Mouse (Mus musculus) embryonic facial prominence, embryonic 14.5 days (tissue): ENCODE data around the gene Med31. TPM values are rescaled to one million over a fixed set of nuclear protein-coding genes. Genes with fewer than 3 reads are reported as not detected.

ENCODE experiments used
- ATAC-seq: fragments of 200-750 bp; cut with Nextera tagmentation; 2 replicates; pipeline ENCODE4 v1.8.0; 2017; ENCODE audit warnings: low read depth, moderate number of reproducible peaks, moderate TSS enrichment
- DNase-seq: peaks from one replicate; pipeline ENCODE4 v3.0.0-alpha.2; 2015; ENCODE audit warnings: low spot score
- H3K27ac ChIP-seq: fragments of 300-500 bp; sonication (generic); replicated peaks from 2 replicates; pipeline ENCODE4 v1.5.1; 2014; ENCODE audit warnings: low read depth, mild to moderate bottlenecking, low read length, moderate library complexity
- H3K27me3 ChIP-seq: fragments of 300-500 bp; sonication (generic); replicated peaks from 2 replicates; pipeline ENCODE4 v1.6.1; 2014; ENCODE audit warnings: low read length; ENCODE audit not compliant: control insufficient read depth, insufficient read depth
- H3K36me3 ChIP-seq: fragments of 300-500 bp; sonication (generic); 2 replicates; pipeline ENCODE4 v1.6.1; 2014; ENCODE audit warnings: low read length, mixed read lengths; ENCODE audit not compliant: control insufficient read depth, insufficient read depth
- H3K4me1 ChIP-seq: fragments of 300-500 bp; sonication (generic); 2 replicates; pipeline ENCODE4 v1.6.1; 2014; ENCODE audit warnings: antibody characterized with exemption, low read length; ENCODE audit not compliant: control insufficient read depth, insufficient read depth
- H3K4me2 ChIP-seq: fragments of 300-500 bp; sonication (generic); 2 replicates; pipeline ENCODE4 v1.6.1; 2014; ENCODE audit warnings: low read depth, mild to moderate bottlenecking, low read length, moderate library complexity, mixed read lengths
- H3K4me3 ChIP-seq: fragments of 300-500 bp; sonication (generic); 2 replicates; pipeline ENCODE4 v1.5.1; 2014; ENCODE audit warnings: low read depth, mild to moderate bottlenecking, low read length
- H3K9ac ChIP-seq: fragments of 300-500 bp; sonication (generic); 2 replicates; pipeline ENCODE4 v1.6.1; 2014; ENCODE audit warnings: low read depth, mild to moderate bottlenecking, low read length, moderate library complexity, mixed read lengths
- H3K9me3 ChIP-seq: fragments of 300-500 bp; sonication (generic); 2 replicates; pipeline ENCODE4 v1.6.1; 2016; ENCODE audit warnings: low read length; ENCODE audit not compliant: control insufficient read depth
- WGBS: fragments of 180-500 bp; shearing (Covaris S2); extraction: QIAGEN DNeasy Blood & Tissue Kit; methylation state at CpG from one replicate; pipeline ENCODE4 v1.1.7; 2014; 5-methylcytosine and 5-hydroxymethylcytosine counted together
- polyA plus RNA-seq: library from polyadenylated mRNA; unstranded; fragments of >200 nt; fragmentation: Nextera tagmentation; extraction: Ambion mirVana; gene quantifications from 2 replicates; pipeline ENCODE4 v1.2.1, GENCODE M21; 2014

Med31 gene
- polyA plus RNA-seq, 1 experiment from 2014 or later, result 42.0 TPM

GRCm38 (mm10) chr11:72207204-72207833, 8.1 kb downstream of the Med31 start, which contains the start of the genes 4933427D14Rik and Txndc17:
TSS of gene 4933427D14Rik (minus strand) at chr11:72207459.
TSS of gene Txndc17 (plus strand) at chr11:72207547.
- Histone ChIP-seq H3K36me3 (peaks cover 36% of the 10 kb centered on the region), H3K4me1 (peaks cover 10% of the 10 kb centered on the region), H3K27ac (peak within 1 kb of the TSS; percentile 81), H3K9me3 (no peaks in the 10 kb centered on the region), H3K4me3 (peak within 1 kb of the TSS; percentile 81), H3K27me3 (no peaks in the 10 kb centered on the region), H3K9ac (peak within 1 kb of the TSS; percentile 82), H3K4me2 (peak within 1 kb of the TSS; percentile 86)
- ATAC-seq (peak; percentile 96), DNase-seq (peak; percentile 94)
- under 1% methylated on average over 42 of the region's 42 CpGs for WGBS

- under 1% methylated on average over 43 of the region's 43 CpGs for WGBS
- no peak for DNase-seq
These were observed 8.8 kb downstream of the Med31 start, which contains the start of gene Gm43951 for GRCm38 (mm10) chr11:72206341-72207203. TSS of gene Gm43951 (minus strand) at chr11:72206840.

GRCm38 (mm10) chr11:72205256-72205655, 10.1 kb downstream of the Med31 start:
- H3K27ac ChIP-seq, result no peak overlapping the region
- no peaks in the 10 kb centered on the region for H3K9me3 ChIP-seq
- peak overlapping the region; percentile 82 for H3K9ac ChIP-seq
- H3K36me3 ChIP-seq, result peaks cover 32% of the 10 kb centered on the region
- ATAC-seq, result no peak
- H3K4me3 ChIP-seq, result no peak overlapping the region; the same call in 1 of the 2 replicates
- no peaks in the 10 kb centered on the region for H3K27me3 ChIP-seq
- DNase-seq, result no peak
- H3K4me2 ChIP-seq, result peak overlapping the region; percentile 86
- 78% methylated on average over 6 of the region's 6 CpGs for WGBS
- H3K4me1 ChIP-seq, result peaks cover 10% of the 10 kb centered on the region

More at GRCm38 (mm10) chr11:72206341-72207203, 8.8 kb downstream of the Med31 start, which contains the start of gene Gm43951:
- H3K27ac ChIP-seq, result peak within 1 kb of the TSS; percentile 81
- peak within 1 kb of the TSS; percentile 81 for H3K4me3 ChIP-seq
- H3K36me3 ChIP-seq, result peaks cover 36% of the 10 kb centered on the region
- H3K4me2 ChIP-seq, result peak within 1 kb of the TSS; percentile 86
- H3K9me3 ChIP-seq, result no peaks in the 10 kb centered on the region
- no peaks in the 10 kb centered on the region for H3K27me3 ChIP-seq
- ATAC-seq, result peak; percentile 42
- H3K9ac ChIP-seq, result peak within 1 kb of the TSS; percentile 82
- peaks cover 10% of the 10 kb centered on the region for H3K4me1 ChIP-seq

- Histone ChIP-seq H3K9me3 (no peaks in the 10 kb centered on the region), H3K4me3 (no peak overlapping the region), H3K4me1 (peaks cover 10% of the 10 kb centered on the region), H3K9ac (no peak overlapping the region), H3K27me3 (no peaks in the 10 kb centered on the region), H3K4me2 (no peak overlapping the region), H3K36me3 (peaks cover 22% of the 10 kb centered on the region), H3K27ac (no peak overlapping the region)
- ATAC-seq (no peak), DNase-seq (no peak)
- WGBS, result 81% methylated on average over 1 of the region's 1 CpGs
These were observed 12.0 kb downstream of the Med31 start for GRCm38 (mm10) chr11:72203440-72203839.

- H3K4me1 ChIP-seq, result no peaks in the 10 kb centered on the region
- no peak overlapping the region for H3K27ac ChIP-seq
- no peak overlapping the region for H3K4me2 ChIP-seq
- whole genome bisulfite sequencing, result 90% methylated on average over 8 of the region's 8 CpGs
- no peak overlapping the region for H3K9ac ChIP-seq
- H3K9me3 ChIP-seq, result no peaks in the 10 kb centered on the region
- H3K27me3 ChIP-seq, result no peaks in the 10 kb centered on the region
- no peak for ATAC-seq
- no peak overlapping the region for H3K4me3 ChIP-seq
- H3K36me3 ChIP-seq, result peaks cover 50% of the 10 kb centered on the region
- no peak for DNase-seq
These were observed 18.9 kb downstream of the Med31 start for GRCm38 (mm10) chr11:72196506-72196905.

GRCm38 (mm10) chr11:72194259-72194658, 21.1 kb downstream of the Med31 start:
- WGBS, result 88% methylated on average over 2 of the region's 2 CpGs
- DNase-seq, result no peak
- no peak for ATAC-seq
- Histone ChIP-seq H3K27ac (no peak overlapping the region), H3K9me3 (no peaks in the 10 kb centered on the region), H3K4me3 (no peak overlapping the region), H3K9ac (no peak overlapping the region), H3K4me1 (no peaks in the 10 kb centered on the region), H3K4me2 (no peak overlapping the region), H3K36me3 (peaks cover 61% of the 10 kb centered on the region), H3K27me3 (no peaks in the 10 kb centered on the region)

- H3K27ac ChIP-seq, result no peak overlapping the region
- ATAC-seq, result no peak
- no peak overlapping the region for H3K4me3 ChIP-seq
- DNase-seq, result no peak
- 94% methylated on average over 1 of the region's 1 CpGs for WGBS
- H3K9ac ChIP-seq, result no peak overlapping the region
- no peak overlapping the region for H3K4me2 ChIP-seq
- no peaks in the 10 kb centered on the region for H3K9me3 ChIP-seq
- no peaks in the 10 kb centered on the region for H3K4me1 ChIP-seq
- no peaks in the 10 kb centered on the region for H3K27me3 ChIP-seq
- H3K36me3 ChIP-seq, result peaks cover 59% of the 10 kb centered on the region
These were observed 24.5 kb downstream of the Med31 start for GRCm38 (mm10) chr11:72190857-72191256.

- DNase-seq, result no peak
- Histone ChIP-seq H3K9ac (no peak overlapping the region), H3K4me1 (no peaks in the 10 kb centered on the region), H3K36me3 (peaks cover 56% of the 10 kb centered on the region), H3K4me3 (no peak overlapping the region), H3K27me3 (no peaks in the 10 kb centered on the region), H3K27ac (no peak overlapping the region), H3K9me3 (no peaks in the 10 kb centered on the region), H3K4me2 (no peak overlapping the region)
- ATAC-seq, result no peak
- WGBS, result 74% methylated on average over 4 of the region's 4 CpGs
These were observed 31.1 kb downstream of the Med31 start for GRCm38 (mm10) chr11:72184252-72184651.
